Mouse (Mus musculus) brain, embryonic 14.5 days (tissue): ENCODE results near the gene Slc43a2.

Experiments used
- CTCF ChIP-seq: fragments of 200-500 bp; IDR thresholded peaks from 2 replicates; pipeline ENCODE4 v1.5.1; 2012; ENCODE audit warnings: inconsistent platforms, mild to moderate bottlenecking, moderate library complexity, borderline replicate concordance; ENCODE audit not compliant: insufficient read depth, insufficient read length; ENCODE audit errors: extremely low read depth
- POLR2A ChIP-seq: fragments of 200-500 bp; IDR thresholded peaks from 2 replicates; pipeline ENCODE4 v1.6.1; 2012; ENCODE audit warnings: mild to moderate bottlenecking, inconsistent platforms, borderline replicate concordance; ENCODE audit not compliant: poor library complexity, insufficient read depth, insufficient read length, severe bottlenecking; ENCODE audit errors: extremely low read depth

GRCm38 (mm10) chr11:75605318-75605717, 73.8 kb downstream of the Slc43a2 start:
- TF ChIP-seq CTCF = no peak
- TF ChIP-seq POLR2A = no peak
